Mouse (Mus musculus) CH12.LX (cell line): ENCODE data around the gene Gng12.

Experiments used
- CTCF ChIP-seq, 2 experiments: IDR thresholded peaks in 1 of 2; conservative IDR thresholded peaks in 1 of 2; 2 replicates each; pipeline ENCODE4 v1.5.1; 2011 to 2012; ENCODE audit warnings: low read depth in 2 of 2, low read length in 2 of 2, improper control_type of control experiment in 1 of 2, inconsistent platforms in 1 of 2, mild to moderate bottlenecking in 1 of 2, moderate library complexity in 1 of 2
- SIN3A ChIP-seq: IDR thresholded peaks from 2 replicates; pipeline ENCODE4 v1.6.1; 2012; ENCODE audit warnings: low read length, improper control_type of control experiment, inconsistent platforms
- TBP ChIP-seq: conservative IDR thresholded peaks from 2 replicates; pipeline ENCODE4 v1.6.1; 2011; ENCODE audit warnings: low read depth, low read length, improper control_type of control experiment
- USF2 ChIP-seq: conservative IDR thresholded peaks from 2 replicates; pipeline ENCODE4 v1.6.1; 2011; ENCODE audit warnings: low read depth, low read length, improper control_type of control experiment

DNA sequence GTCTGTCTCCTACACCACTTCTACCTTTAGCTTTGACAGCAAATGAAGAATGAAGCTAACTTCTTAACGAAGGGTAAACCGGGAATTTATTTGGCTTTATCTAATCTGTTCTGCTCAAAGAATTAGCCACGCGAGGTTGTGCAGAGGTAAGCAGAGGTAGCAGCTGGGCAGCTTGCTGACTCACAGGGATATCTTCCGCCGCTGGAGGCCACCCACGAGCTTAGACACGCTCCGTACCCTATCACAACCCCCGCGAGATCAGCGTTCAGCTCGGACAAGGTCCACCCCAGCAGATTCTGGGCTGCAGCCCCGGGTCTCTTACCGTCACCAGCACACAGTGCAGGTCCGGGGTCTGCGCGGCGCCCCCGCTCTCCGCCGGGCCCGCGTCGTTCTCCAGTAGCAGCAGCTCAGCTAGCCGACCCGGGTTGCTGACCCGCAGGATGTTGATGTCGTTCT lies 140.2 kb downstream of the Gng12 start:
- TF ChIP-seq CTCF (conservative IDR thresholded peaks at IDR 0.05 in 1 of 2, IDR thresholded peaks at IDR 0.05 in 1 of 2; ENCODE audit: low read depth in 2 of 2, low read length in 2 of 2) (peak in 1 of 2 experiments; percentile 70; a peak in 2 of 4 replicates), TBP (peak; percentile 65; the same call in 1 of the 2 replicates), SIN3A (peak; percentile 61), USF2 (no peak)
